ENCODE assay signal across 22 mouse cellular contexts in genomic region chr6:72742331-72742730, GRCm38 (mm10). TPM values are rescaled to one million over a fixed set of nuclear protein-coding genes. Genes with fewer than 3 reads are reported as not detected.
A peak's percentile ranks its signal among the peaks of the same experiment; 100 is the strongest.
DNase-seq lines count a peak whose midpoint lies in the region; ATAC-seq lines count a peak whose summit lies in the region.
"Had no signal": no experiment of that assay in that cellular context is flagged by ENCODE, and none has a peak within 500 bp of the region (broad histone marks: within the 10 kb centered on the region; RNA-seq: fewer than 3 reads in every experiment).

No protein-coding gene starts in this region.

- no peak for DNase-seq in limb, embryonic 10.5 days (ENCODE audit: low spot score)
- peak; percentile 61 for DNase-seq in 3T3-L1 (ENCODE audit: low read depth, low spot score)
- DNase-seq in lung, postnatal 10 days, result peak; percentile 66
- DNase-seq in lung, postnatal 4 days, result peak; percentile 43 to 69
- no peak for DNase-seq in midbrain, embryonic 11.5 days (ENCODE audit: low spot score, missing footprints)
- no peak for DNase-seq in urinary bladder, postnatal 4 days (ENCODE audit: low spot score in 2 of 2)
- DNase-seq: adrenal gland, adult 2 months; adrenal gland, postnatal 25 days; cerebellum, adult 18-20 months; cerebellum, adult 9-11 months; forebrain, postnatal 0 days; gastrocnemius, adult 2 months; gastrocnemius, postnatal 36 days; heart, adult 11 months; heart, postnatal 36 days had no signal

- H3K36me3 ChIP-seq in limb, embryonic 15.5 days, result 0 out of 2 replicates have a peak, but pooled peaks cover 7% of the 10 kb centered on the region
- peaks cover 32% of the 10 kb centered on the region for H3K36me3 ChIP-seq in limb, embryonic 10.5 days
- no peaks in the 10 kb centered on the region for H3K36me3 ChIP-seq in midbrain, embryonic 11.5 days (ENCODE audit: control insufficient read depth, insufficient read depth, low read length)
- H3K36me3 ChIP-seq: heart, embryonic 13.5 days had no signal

- H3K4me2 ChIP-seq in limb, embryonic 15.5 days, result no peak overlapping the region
- no peak overlapping the region for H3K4me2 ChIP-seq in midbrain, embryonic 11.5 days
- H3K4me2 ChIP-seq: forebrain, embryonic 13.5 days; heart, embryonic 13.5 days had no signal

- WGBS in limb, embryonic 15.5 days, result 70% methylated on average over 7 of the region's 7 CpGs
- WGBS in limb, embryonic 10.5 days, result 88% methylated on average over 7 of the region's 7 CpGs
- 94% methylated on average over 7 of the region's 7 CpGs for WGBS in midbrain, embryonic 11.5 days

- H3K4me3 ChIP-seq in limb, embryonic 15.5 days, result no peak overlapping the region
- H3K4me3 ChIP-seq in limb, embryonic 10.5 days, result no peak overlapping the region
- no peak overlapping the region for H3K4me3 ChIP-seq in midbrain, embryonic 11.5 days (ENCODE audit: low read depth, low read length)
- H3K4me3 ChIP-seq: embryonic facial prominence, embryonic 10.5 days; forebrain, embryonic 13.5 days; gastrocnemius, adult 2 months; heart, embryonic 13.5 days had no signal

- H3K9me3 ChIP-seq in limb, embryonic 15.5 days, result no peaks in the 10 kb centered on the region
- no peaks in the 10 kb centered on the region for H3K9me3 ChIP-seq in limb, embryonic 10.5 days (replicated peaks)
- no peaks in the 10 kb centered on the region for H3K9me3 ChIP-seq in midbrain, embryonic 11.5 days (ENCODE audit: control insufficient read depth, low read length)
- H3K9me3 ChIP-seq: embryonic facial prominence, embryonic 10.5 days; forebrain, embryonic 13.5 days; heart, embryonic 13.5 days had no signal

- 0 out of 2 replicates have a peak overlapping the region, but pooled peaks have one; percentile 22 for H3K27ac ChIP-seq in limb, embryonic 15.5 days
- no peak overlapping the region for H3K27ac ChIP-seq in limb, embryonic 10.5 days
- H3K27ac ChIP-seq in midbrain, embryonic 11.5 days (ENCODE audit: low read depth, low read length), result no peak overlapping the region
- H3K27ac ChIP-seq: embryonic facial prominence, embryonic 10.5 days; forebrain, embryonic 13.5 days; gastrocnemius, adult 2 months; heart, embryonic 13.5 days had no signal

- no peak for ATAC-seq in limb, embryonic 15.5 days (ENCODE audit: insufficient number of reproducible peaks, low FRiP score, low TSS enrichment, low read depth)
- ATAC-seq in midbrain, embryonic 11.5 days (ENCODE audit: low FRiP score), result no peak
- ATAC-seq: activated CD4-positive, CD25-positive, alpha-beta regulatory T cell, adult 4 months; forebrain, embryonic 13.5 days; forebrain, postnatal 0 days; Patski had no signal

- peaks cover 58% of the 10 kb centered on the region for H3K4me1 ChIP-seq in limb, embryonic 15.5 days
- peaks cover 48% of the 10 kb centered on the region for H3K4me1 ChIP-seq in limb, embryonic 10.5 days
- H3K4me1 ChIP-seq in midbrain, embryonic 11.5 days (ENCODE audit: control insufficient read depth, insufficient read depth, low read length), result 0 out of 2 replicates have a peak, but pooled peaks cover 3% of the 10 kb centered on the region

- H3K9ac ChIP-seq in limb, embryonic 15.5 days, result no peak overlapping the region
- no peak overlapping the region for H3K9ac ChIP-seq in midbrain, embryonic 11.5 days (ENCODE audit: low read length)
- H3K9ac ChIP-seq: forebrain, embryonic 13.5 days; forebrain, postnatal 0 days; heart, embryonic 13.5 days had no signal

- H3K27me3 ChIP-seq in limb, embryonic 15.5 days, result no peaks in the 10 kb centered on the region
- H3K27me3 ChIP-seq in limb, embryonic 10.5 days (ENCODE audit: low read depth, poor library complexity, severe bottlenecking), result no peaks in the 10 kb centered on the region
- no peaks in the 10 kb centered on the region for H3K27me3 ChIP-seq in midbrain, embryonic 11.5 days (ENCODE audit: control insufficient read depth, insufficient read depth, low read length)
- H3K27me3 ChIP-seq: CH12.LX; forebrain, embryonic 13.5 days; heart, embryonic 13.5 days; Patski had no signal

RNA-seq across cellular contexts. Expression of gene Tcf7l1, which starts 46.7 kb away (rescaled TPM):
- polyA plus RNA-seq in limb, embryonic 15.5 days (2015; fragmentation: Nextera tagmentation; extraction: Ambion mirVana), result 34.8 and 39.0 TPM in 2 replicates
- 36.3 and 40.0 TPM in 2 replicates for polyA plus RNA-seq in limb, embryonic 10.5 days (2016; fragmentation: Nextera tagmentation; extraction: Ambion mirVana)
- 16.7 and 19.8 TPM in 2 replicates for polyA plus RNA-seq in midbrain, embryonic 11.5 days (2014; fragmentation: Nextera tagmentation; extraction: Ambion mirVana)

Comparison
In these comparisons a context has a peak if more than half of its experiments do, and no peak if none do; other contexts are left out.
1. DNase-seq: peak in 3T3-L1 (single experiment), lung, postnatal 10 days (single experiment) and lung, postnatal 4 days (2 of 2); none in limb, embryonic 10.5 days (single experiment), midbrain, embryonic 11.5 days (single experiment) and urinary bladder, postnatal 4 days (0 of 2).